8 mouse cellular contexts compared by ENCODE assay signal in genomic region chr11:90250189-90250588, GRCm38 (mm10). TPM values are rescaled to one million over a fixed set of nuclear protein-coding genes. Genes with fewer than 3 reads are reported as not detected.
A peak's percentile ranks its signal among the peaks of the same experiment; 100 is the strongest.
DNase-seq lines count a peak whose midpoint lies in the region; ATAC-seq and TF ChIP-seq lines count a peak whose summit lies in the region.

No protein-coding gene starts in this region.

- H3K9ac ChIP-seq in ES-Bruce4 (ENCODE audit: low read depth, poor library complexity, severe bottlenecking), result peak overlapping the region; percentile 87
- H3K9ac ChIP-seq in embryonic facial prominence, embryonic 15.5 days, result peak overlapping the region; percentile 96
- H3K9ac ChIP-seq in hindbrain, postnatal 0 days (replicated peaks; ENCODE audit: low read length), result peak overlapping the region; percentile 79
- peak overlapping the region; percentile 88 for H3K9ac ChIP-seq in midbrain, embryonic 15.5 days

- H3K4me2 ChIP-seq in embryonic facial prominence, embryonic 15.5 days (replicated peaks), result peak overlapping the region; percentile 73
- peak overlapping the region; percentile 96 for H3K4me2 ChIP-seq in hindbrain, postnatal 0 days (ENCODE audit: low read depth, low read length)
- peak overlapping the region; percentile 83 for H3K4me2 ChIP-seq in midbrain, embryonic 15.5 days

- H3K27ac ChIP-seq in ES-Bruce4 (ENCODE audit: insufficient read depth, low read length), result no peak overlapping the region
- no peak overlapping the region for H3K27ac ChIP-seq in embryonic facial prominence, embryonic 15.5 days (replicated peaks)
- peak overlapping the region; percentile 87 for H3K27ac ChIP-seq in hindbrain, postnatal 0 days
- H3K27ac ChIP-seq in midbrain, embryonic 15.5 days, result peak overlapping the region; percentile 93

- DNase-seq in hindbrain, postnatal 0 days (ENCODE audit: low spot score), result peak; percentile 23
- no peak for DNase-seq in left cerebral cortex, postnatal 4 days
- DNase-seq in spleen, postnatal 4 days (ENCODE audit: low spot score in 2 of 2), result no peak

- peak overlapping the region; percentile 72 for H3K4me3 ChIP-seq in erythroblast, embryonic 14.5 days (replicated peaks)
- peak overlapping the region; percentile 83 for H3K4me3 ChIP-seq in ES-Bruce4 (ENCODE audit: low read depth, low read length)
- H3K4me3 ChIP-seq in embryonic facial prominence, embryonic 15.5 days (replicated peaks), result peak overlapping the region; percentile 91
- H3K4me3 ChIP-seq in hindbrain, postnatal 0 days (ENCODE audit: low read length), result peak overlapping the region; percentile 79
- H3K4me3 ChIP-seq in midbrain, embryonic 15.5 days, result peak overlapping the region; percentile 69

- no peak for TF ChIP-seq EP300 in ES-Bruce4 (IDR thresholded peaks at IDR 0.05; ENCODE audit: insufficient read depth, low read depth, low read length)

- under 1% methylated on average over 9 of the region's 9 CpGs for WGBS in embryonic facial prominence, embryonic 15.5 days
- WGBS in hindbrain, postnatal 0 days, result 2% methylated on average over 9 of the region's 9 CpGs
- WGBS in midbrain, embryonic 15.5 days, result 2% methylated on average over 9 of the region's 9 CpGs

- intact Hi-C loops in left cerebral cortex, postnatal 4 days (cut with DNase I), result loop anchor here (10.0 kb wide), 1 partner anchor 135 kb away; no protein-coding TSS in a partner anchor

- no peak for ATAC-seq in erythroblast, adult 5-6 weeks (replicated peaks; ENCODE audit: low FRiP score, poor library complexity, severe bottlenecking)
- ATAC-seq in embryonic facial prominence, embryonic 15.5 days (ENCODE audit: insufficient number of reproducible peaks, low FRiP score, low TSS enrichment, low read depth), result no peak
- ATAC-seq in hindbrain, postnatal 0 days, result no peak
- ATAC-seq in midbrain, embryonic 15.5 days (replicated peaks), result no peak

- no peak for TF ChIP-seq CTCF in ES-Bruce4 (IDR thresholded peaks at IDR 0.05; ENCODE audit: low read depth, low read length)
- no peak; the same call in 1 of the 2 replicates for TF ChIP-seq CTCF in hindbrain, postnatal 0 days (IDR thresholded peaks at IDR 0.05; ENCODE audit: low read depth)

- no peak for TF ChIP-seq POLR2A in ES-Bruce4 (IDR thresholded peaks at IDR 0.05; ENCODE audit: insufficient read depth, low read length)

- H3K9me3 ChIP-seq in erythroblast, embryonic 14.5 days (ENCODE audit: control insufficient read depth, low read length), result no peaks in the 10 kb centered on the region
- no peaks in the 10 kb centered on the region for H3K9me3 ChIP-seq in ES-Bruce4 (replicated peaks; ENCODE audit: control insufficient read depth, insufficient read depth, low read length, poor library complexity, severe bottlenecking)
- H3K9me3 ChIP-seq in embryonic facial prominence, embryonic 15.5 days (replicated peaks), result no peaks in the 10 kb centered on the region
- H3K9me3 ChIP-seq in hindbrain, postnatal 0 days (ENCODE audit: low read length), result no peaks in the 10 kb centered on the region
- H3K9me3 ChIP-seq in midbrain, embryonic 15.5 days, result no peaks in the 10 kb centered on the region

- no peaks in the 10 kb centered on the region for H3K36me3 ChIP-seq in erythroblast, embryonic 14.5 days (ENCODE audit: control insufficient read depth)
- H3K36me3 ChIP-seq in ES-Bruce4 (ENCODE audit: control insufficient read depth, insufficient read depth, low read length, poor library complexity, severe bottlenecking), result no peaks in the 10 kb centered on the region
- H3K36me3 ChIP-seq in embryonic facial prominence, embryonic 15.5 days, result no peaks in the 10 kb centered on the region
- no peaks in the 10 kb centered on the region for H3K36me3 ChIP-seq in hindbrain, postnatal 0 days (ENCODE audit: insufficient read depth, low read length)
- no peaks in the 10 kb centered on the region for H3K36me3 ChIP-seq in midbrain, embryonic 15.5 days (replicated peaks)

- peaks cover 7% of the 10 kb centered on the region; the same call in 1 of the 2 replicates for H3K27me3 ChIP-seq in erythroblast, embryonic 14.5 days (ENCODE audit: control insufficient read depth)
- 0 out of 2 replicates have a peak, but pooled peaks cover 2% of the 10 kb centered on the region for H3K27me3 ChIP-seq in ES-Bruce4 (ENCODE audit: control insufficient read depth, insufficient read depth, low read length, poor library complexity, severe bottlenecking)
- no peaks in the 10 kb centered on the region for H3K27me3 ChIP-seq in embryonic facial prominence, embryonic 15.5 days
- H3K27me3 ChIP-seq in hindbrain, postnatal 0 days (ENCODE audit: insufficient read depth, low read length), result no peaks in the 10 kb centered on the region
- H3K27me3 ChIP-seq in midbrain, embryonic 15.5 days (replicated peaks), result no peaks in the 10 kb centered on the region

- H3K4me1 ChIP-seq in erythroblast, embryonic 14.5 days (ENCODE audit: control insufficient read depth), result peaks cover 24% of the 10 kb centered on the region
- no peaks in the 10 kb centered on the region for H3K4me1 ChIP-seq in ES-Bruce4 (ENCODE audit: control insufficient read depth, insufficient read depth, low read length)
- H3K4me1 ChIP-seq in embryonic facial prominence, embryonic 15.5 days, result peaks cover 35% of the 10 kb centered on the region
- peaks cover 9% of the 10 kb centered on the region for H3K4me1 ChIP-seq in hindbrain, postnatal 0 days (ENCODE audit: insufficient read depth, low read length)
- peaks cover 35% of the 10 kb centered on the region for H3K4me1 ChIP-seq in midbrain, embryonic 15.5 days

RNA-seq across cellular contexts. Expression of gene Mmd, which starts 0.9 kb away (rescaled TPM):
- 0.04 TPM in 2 replicates for polyA plus RNA-seq in erythroblast, embryonic 14.5 days (2012)
- total RNA-seq in erythroblast, adult 5-6 weeks (2015; ENCODE audit: low replicate concordance), result 5.6 and 6.7 TPM in 2 replicates
- 1.8 and 2.6 TPM in 2 replicates for total RNA-seq in erythroblast, adult 5-6 weeks (2017; ENCODE audit: low replicate concordance)
- 18.7 and 19.6 TPM in 2 replicates for polyA plus RNA-seq in ES-Bruce4 (2011; ENCODE audit: insufficient read depth, insufficient read length, low read depth, missing spikeins)
- polyA plus RNA-seq in embryonic facial prominence, embryonic 15.5 days (2015; fragmentation: Nextera tagmentation; extraction: Ambion mirVana), result 41.6 and 42.0 TPM in 2 replicates
- 200 and 229 TPM in 2 replicates for total RNA-seq in hindbrain, postnatal 0 days (2014; rRNA removed)
- 97.2 and 101 TPM in 2 replicates for polyA plus RNA-seq in hindbrain, postnatal 0 days (2015; fragmentation: Nextera tagmentation; extraction: Ambion mirVana)
- polyA plus RNA-seq in midbrain, embryonic 15.5 days (2015; fragmentation: Nextera tagmentation; extraction: Ambion mirVana), result 120 and 125 TPM in 2 replicates
- total RNA-seq in left cerebral cortex, postnatal 4 days (2021), result 100 to 1,000 TPM; 189 to 209 TPM

Comparison
In these comparisons a context has a peak if more than half of its experiments do, and no peak if none do; other contexts are left out.
1. H3K27ac ChIP-seq: peak in hindbrain, postnatal 0 days (single experiment) and midbrain, embryonic 15.5 days (single experiment); none in ES-Bruce4 (single experiment) and embryonic facial prominence, embryonic 15.5 days (single experiment).
2. RNA of gene Mmd, which starts 0.9 kb away (polyA plus RNA-seq): 120 to 125 TPM in midbrain, embryonic 15.5 days, 97.2 to 101 TPM in hindbrain, postnatal 0 days, 41.6 to 42.0 TPM in embryonic facial prominence, embryonic 15.5 days and 18.7 to 19.6 TPM in ES-Bruce4; 0.04 TPM in erythroblast, embryonic 14.5 days; every median in the first group is over 10 times any median in the second.
3. Peak in every context shown above with its lines, with median percentiles within 50 percentile points of each other: H3K4me3 ChIP-seq, H3K9ac ChIP-seq and H3K4me2 ChIP-seq.